Mouse (Mus musculus) T-cell, adult 2 months (primary cell): ENCODE results near the gene Kat8.
A peak's percentile ranks its signal among the peaks of the same experiment; 100 is the strongest.

Source experiments
- DNase-seq: peaks from one replicate; pipeline ENCODE4 v3.0.0; 2022; ENCODE audit warnings: low spot score

The Kat8 gene

GRCm38 (mm10) chr7:127897542-127897941 lies 14.8 kb upstream of the Kat8 start:
- no peak for DNase-seq

- DNase-seq, result peak; percentile 72
Observed at GRCm38 (mm10) chr7:127898179-127898956, 13.9 kb upstream of the Kat8 start.

- no peak for DNase-seq
Observed at GRCm38 (mm10) chr7:127899997-127900396, 12.3 kb upstream of the Kat8 start.

- DNase-seq, result no peak
Observed at GRCm38 (mm10) chr7:127901772-127902171, 10.5 kb upstream of the Kat8 start.

- peak; percentile 64 for DNase-seq
Observed at GRCm38 (mm10) chr7:127903971-127904796, 8.1 kb upstream of the Kat8 start, which contains the start of gene Bckdk. Gene Bckdk, plus strand, starts transcription at chr7:127904082.

- no peak for DNase-seq
Observed at GRCm38 (mm10) chr7:127907939-127908338, 4.4 kb upstream of the Kat8 start.

GRCm38 (mm10) chr7:127908656-127909055 lies 3.7 kb upstream of the Kat8 start:
- DNase-seq, result no peak

GRCm38 (mm10) chr7:127912938-127913337 lies 622 bp downstream of the Kat8 start:
- no peak for DNase-seq

GRCm38 (mm10) chr7:127915293-127915692 lies 3.0 kb downstream of the Kat8 start:
- no peak for DNase-seq

- peak; percentile 65 for DNase-seq
Observed at GRCm38 (mm10) chr7:127918203-127918602, 5.9 kb downstream of the Kat8 start.

- no peak for DNase-seq
Observed at GRCm38 (mm10) chr7:127919290-127919689, 7.0 kb downstream of the Kat8 start.

GRCm38 (mm10) chr7:127921516-127921915 lies 9.2 kb downstream of the Kat8 start:
- no peak for DNase-seq

GRCm38 (mm10) chr7:127922451-127923275 lies 10.3 kb downstream of the Kat8 start:
- DNase-seq, result peak; percentile 52

- DNase-seq, result no peak
Observed at GRCm38 (mm10) chr7:127923714-127924113, 11.4 kb downstream of the Kat8 start.

- no peak for DNase-seq
Observed at GRCm38 (mm10) chr7:127925252-127925651, 12.9 kb downstream of the Kat8 start.

GRCm38 (mm10) chr7:127926066-127926465 lies 13.8 kb downstream of the Kat8 start:
- no peak for DNase-seq

GRCm38 (mm10) chr7:127926846-127927245 lies 14.5 kb downstream of the Kat8 start:
- DNase-seq, result no peak

- DNase-seq, result no peak
Observed at GRCm38 (mm10) chr7:127927726-127928125, 15.4 kb downstream of the Kat8 start.

- no peak for DNase-seq
Observed at GRCm38 (mm10) chr7:127928596-127928995, 16.3 kb downstream of the Kat8 start.

- DNase-seq, result no peak
Observed at GRCm38 (mm10) chr7:127929923-127930322, 17.6 kb downstream of the Kat8 start, which contains the start of gene Prss8. Gene Prss8, minus strand, starts transcription at chr7:127930104.

- no peak for DNase-seq
Observed at GRCm38 (mm10) chr7:127930636-127931035, 18.3 kb downstream of the Kat8 start.
